Mouse (Mus musculus) bone marrow, adult 2 months (tissue): Measurements from ENCODE around the gene Fam118a.

ENCODE experiments used
- CTCF ChIP-seq: fragments of 200-500 bp; IDR thresholded peaks from 2 replicates; pipeline ENCODE4 v1.5.1; 2011; ENCODE audit warnings: low read length, control low read depth; ENCODE audit not compliant: control insufficient read depth, insufficient read depth
- POLR2A ChIP-seq: fragments of 200-500 bp; IDR thresholded peaks from 2 replicates; pipeline ENCODE4 v1.6.1; 2011; ENCODE audit warnings: low read depth, mild to moderate bottlenecking, control low read depth, low read length, borderline replicate concordance; ENCODE audit not compliant: control insufficient read depth

DNA sequence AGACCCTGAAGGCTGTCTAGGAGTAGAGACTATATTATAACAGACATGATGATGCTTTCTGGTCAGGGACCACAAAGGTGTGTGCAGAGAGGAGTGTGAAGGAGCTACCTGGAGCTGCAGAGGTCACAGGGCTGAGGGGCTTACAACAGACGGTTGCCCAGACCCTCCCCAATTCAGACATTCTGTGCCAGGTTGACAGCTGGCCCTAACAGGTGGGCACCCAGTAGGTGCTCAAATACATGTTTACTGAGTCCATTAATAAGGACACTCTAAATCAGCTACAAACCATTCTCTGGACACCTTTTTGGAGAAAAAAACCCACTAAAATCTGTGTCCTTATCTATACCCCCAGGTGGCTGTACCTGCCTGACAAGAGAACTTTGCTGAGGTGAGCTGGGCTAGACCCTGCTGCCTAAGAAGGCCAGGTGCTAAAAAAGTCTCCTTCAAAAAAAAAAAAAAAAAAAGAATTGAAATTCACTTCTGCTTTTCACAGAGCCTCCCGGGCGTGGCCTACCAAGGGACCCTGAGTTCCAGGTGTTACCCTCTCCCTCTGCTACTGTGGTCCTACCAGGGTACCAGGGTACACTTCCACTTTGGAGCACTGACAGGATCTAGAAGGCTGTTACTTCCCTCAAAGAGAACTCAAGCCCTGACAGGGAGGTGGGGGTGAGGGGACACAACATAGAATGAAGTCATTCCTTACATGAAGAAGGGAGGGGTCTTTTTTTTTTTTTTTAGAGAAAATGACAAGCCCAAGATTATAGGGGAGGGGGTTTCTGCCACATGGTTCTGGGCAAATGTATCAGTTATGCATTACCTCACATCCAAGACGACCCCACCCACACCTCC is 42.4 kb upstream of the Fam118a start:
- TF ChIP-seq CTCF: no peak
- TF ChIP-seq POLR2A: no peak
